Mouse (Mus musculus): ENCODE measurements around the gene Sema6b. TPM values are rescaled to one million over a fixed set of nuclear protein-coding genes. Genes with fewer than 3 reads are reported as not detected.

Sema6b gene
- polyA plus RNA-seq, 1 experiment, result 0.81 TPM

DNA sequence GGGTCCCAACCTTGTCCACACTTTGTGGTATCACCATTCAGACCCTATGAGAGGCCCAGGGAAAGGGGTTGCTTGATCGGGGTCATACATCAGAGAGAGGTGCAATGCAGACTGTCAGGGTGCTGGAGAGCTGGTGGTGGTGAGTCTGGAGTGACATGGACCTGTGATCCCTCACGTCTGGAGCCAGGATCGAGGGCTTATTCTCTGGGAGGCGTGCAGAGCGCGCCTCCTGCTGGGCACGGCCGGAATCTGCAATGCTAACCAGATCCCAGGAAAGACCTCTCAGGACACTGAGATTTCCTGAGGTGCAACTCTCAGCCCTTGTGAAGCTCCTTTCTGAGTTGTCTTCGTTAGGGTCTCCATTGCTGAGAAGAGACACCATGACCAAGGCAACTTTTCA lies 19.6 kb upstream of the Sema6b start:
- Histone ChIP-seq H3K79me3 (ENCODE audit: low read depth) (no peaks in the 10 kb centered on the region), H3ac (ENCODE audit: control insufficient read depth, insufficient read length, low read depth) (no peak overlapping the region), H3K79me2 (ENCODE audit: control insufficient read depth, insufficient read depth) (no peaks in the 10 kb centered on the region), H3K36me3 (ENCODE audit: control insufficient read depth, insufficient read depth) (no peaks in the 10 kb centered on the region), H3K27me3 (ENCODE audit: control insufficient read depth, insufficient read depth, insufficient read length) (peaks cover 37% of the 10 kb centered on the region), H3K4me3 (ENCODE audit: insufficient read depth, poor library complexity, severe bottlenecking) (no peak overlapping the region)
- TF ChIP-seq MYOD1 (IDR thresholded peaks at IDR 0.05; ENCODE audit: control insufficient read depth, insufficient read length, low read depth) (no peak), CTCF (IDR thresholded peaks at IDR 0.05; ENCODE audit: control insufficient read depth, insufficient read depth, insufficient read length) (peak; percentile 86)

- H3K79me2 ChIP-seq (ENCODE audit: control insufficient read depth, insufficient read depth), result no peaks in the 10 kb centered on the region
- H3K27me3 ChIP-seq (ENCODE audit: control insufficient read depth, insufficient read depth, insufficient read length), result peaks cover 75% of the 10 kb centered on the region
- no peak for TF ChIP-seq CTCF (IDR thresholded peaks at IDR 0.05; ENCODE audit: control insufficient read depth, insufficient read depth, insufficient read length)
- TF ChIP-seq CEBPB (IDR thresholded peaks at IDR 0.05; ENCODE audit: low read depth), result peak; percentile 81
- TF ChIP-seq MYOG (IDR thresholded peaks at IDR 0.05; ENCODE audit: control insufficient read depth, extremely low read depth, insufficient read length), result no peak
- TF ChIP-seq USF1 (IDR thresholded peaks at IDR 0.05; ENCODE audit: low read depth), result no peak
Observed at GRCm38 (mm10) chr17:56153643-56154042, 13.5 kb upstream of the Sema6b start.

DNA sequence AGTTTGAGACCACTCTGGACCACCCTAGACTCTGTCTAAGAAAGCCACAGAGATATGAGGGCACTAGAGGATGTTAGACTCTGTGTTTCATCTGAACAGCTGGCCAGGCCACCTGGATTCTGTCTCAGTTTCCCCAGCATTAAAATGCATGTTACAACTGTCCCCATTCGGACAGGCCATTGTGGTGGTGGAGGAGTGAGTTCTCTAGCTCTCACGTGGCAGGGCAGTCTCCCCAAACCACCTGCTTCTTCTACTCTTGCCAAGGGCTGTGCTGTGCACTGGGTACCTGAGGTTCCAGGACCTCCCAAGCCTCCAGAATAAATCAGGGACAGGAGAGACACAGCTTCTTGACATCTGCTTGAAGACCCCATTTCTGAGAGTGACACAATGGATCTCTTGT lies 9.8 kb upstream of the Sema6b start:
- Histone ChIP-seq H3K36me3 (ENCODE audit: control insufficient read depth, insufficient read depth) (no peaks in the 10 kb centered on the region), H3K79me2 (ENCODE audit: control insufficient read depth, insufficient read depth) (no peaks in the 10 kb centered on the region), H3ac (ENCODE audit: control insufficient read depth, insufficient read length, low read depth) (no peak overlapping the region), H3K27me3 (ENCODE audit: control insufficient read depth, insufficient read depth, insufficient read length) (peaks cover 77% of the 10 kb centered on the region), H3K79me3 (ENCODE audit: low read depth) (no peaks in the 10 kb centered on the region), H3K4me3 (ENCODE audit: insufficient read depth, poor library complexity, severe bottlenecking) (no peak overlapping the region)
- TF ChIP-seq MYOD1 (IDR thresholded peaks at IDR 0.05; ENCODE audit: control insufficient read depth, insufficient read length, low read depth), result no peak
- TF ChIP-seq USF1 (IDR thresholded peaks at IDR 0.05; ENCODE audit: low read depth), result no peak
- TF ChIP-seq MAX (IDR thresholded peaks at IDR 0.05), result no peak
- no peak for TF ChIP-seq CTCF (IDR thresholded peaks at IDR 0.05; ENCODE audit: control insufficient read depth, insufficient read depth, insufficient read length)
- no peak for TF ChIP-seq MYOG (IDR thresholded peaks at IDR 0.05; ENCODE audit: control insufficient read depth, extremely low read depth, insufficient read length)
- no peak for TF ChIP-seq CEBPB (IDR thresholded peaks at IDR 0.05; ENCODE audit: low read depth)
- no peak for TF ChIP-seq FOSL1 (IDR thresholded peaks at IDR 0.05; ENCODE audit: insufficient read depth, low read length, poor library complexity, severe bottlenecking)

More at GRCm38 (mm10) chr17:56153643-56154042, 13.5 kb upstream of the Sema6b start:
- no peak overlapping the region for H3ac ChIP-seq (ENCODE audit: control insufficient read depth, insufficient read length, low read depth)
- no peaks in the 10 kb centered on the region for H3K79me3 ChIP-seq (ENCODE audit: low read depth)
- H3K4me3 ChIP-seq (ENCODE audit: insufficient read depth, poor library complexity, severe bottlenecking), result no peak overlapping the region
- H3K36me3 ChIP-seq (ENCODE audit: control insufficient read depth, insufficient read depth), result no peaks in the 10 kb centered on the region

- Histone ChIP-seq H3K36me3 (ENCODE audit: control insufficient read depth, insufficient read depth) (no peaks in the 10 kb centered on the region), H3K79me2 (ENCODE audit: control insufficient read depth, insufficient read depth) (no peaks in the 10 kb centered on the region), H3K79me3 (ENCODE audit: low read depth) (no peaks in the 10 kb centered on the region), H3K27me3 (ENCODE audit: control insufficient read depth, insufficient read depth, insufficient read length) (peaks cover 76% of the 10 kb centered on the region), H3K4me3 (ENCODE audit: insufficient read depth, poor library complexity, severe bottlenecking) (no peak overlapping the region), H3ac (ENCODE audit: control insufficient read depth, insufficient read length, low read depth) (no peak overlapping the region)
- no peak for TF ChIP-seq CTCF (IDR thresholded peaks at IDR 0.05; ENCODE audit: control insufficient read depth, insufficient read depth, insufficient read length)
- TF ChIP-seq USF1 (IDR thresholded peaks at IDR 0.05; ENCODE audit: low read depth), result no peak
- no peak for TF ChIP-seq CEBPB (IDR thresholded peaks at IDR 0.05; ENCODE audit: low read depth)
- no peak for TF ChIP-seq MAX (IDR thresholded peaks at IDR 0.05)
- TF ChIP-seq FOSL1 (IDR thresholded peaks at IDR 0.05; ENCODE audit: insufficient read depth, low read length, poor library complexity, severe bottlenecking), result no peak
- TF ChIP-seq MYOG (IDR thresholded peaks at IDR 0.05; ENCODE audit: control insufficient read depth, extremely low read depth, insufficient read length), result no peak
- no peak for TF ChIP-seq MYOD1 (IDR thresholded peaks at IDR 0.05; ENCODE audit: control insufficient read depth, insufficient read length, low read depth)
Observed at GRCm38 (mm10) chr17:56148790-56149618, 8.9 kb upstream of the Sema6b start.

DNA sequence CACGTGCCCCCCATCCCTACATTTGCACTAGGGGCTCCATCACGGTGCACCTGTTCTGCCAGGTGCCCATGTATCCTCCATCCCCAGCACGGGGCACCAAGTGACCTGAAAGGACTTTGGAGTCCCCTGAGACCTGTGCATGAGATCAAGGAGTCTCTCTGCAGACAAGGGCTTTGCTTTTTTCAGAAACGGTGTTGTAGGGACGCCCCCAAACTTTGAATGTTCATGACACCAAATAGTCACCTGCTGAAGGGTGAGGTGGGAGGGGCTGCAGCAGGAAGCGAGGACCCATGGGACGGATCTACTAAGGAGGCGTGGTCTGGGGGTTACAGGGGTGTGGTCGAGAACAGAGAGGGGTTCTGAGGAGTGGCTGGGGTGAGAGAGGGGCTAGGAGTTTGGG lies 8.1 kb upstream of the Sema6b start:
- TF ChIP-seq USF1 (IDR thresholded peaks at IDR 0.05; ENCODE audit: low read depth), result no peak
- no peak for TF ChIP-seq CTCF (IDR thresholded peaks at IDR 0.05; ENCODE audit: control insufficient read depth, insufficient read depth, insufficient read length)
- no peak for TF ChIP-seq MYOG (IDR thresholded peaks at IDR 0.05; ENCODE audit: control insufficient read depth, extremely low read depth, insufficient read length)
- no peak for TF ChIP-seq MAX (IDR thresholded peaks at IDR 0.05)
- no peak for TF ChIP-seq MYOD1 (IDR thresholded peaks at IDR 0.05; ENCODE audit: control insufficient read depth, insufficient read length, low read depth)
- no peak for TF ChIP-seq CEBPB (IDR thresholded peaks at IDR 0.05; ENCODE audit: low read depth)
- TF ChIP-seq FOSL1 (IDR thresholded peaks at IDR 0.05; ENCODE audit: insufficient read depth, low read length, poor library complexity, severe bottlenecking), result no peak
- no peaks in the 10 kb centered on the region for H3K36me3 ChIP-seq (ENCODE audit: control insufficient read depth, insufficient read depth)
- H3K79me3 ChIP-seq (ENCODE audit: low read depth), result no peaks in the 10 kb centered on the region
- H3K27me3 ChIP-seq (ENCODE audit: control insufficient read depth, insufficient read depth, insufficient read length), result peaks cover 77% of the 10 kb centered on the region
- no peak overlapping the region for H3K4me3 ChIP-seq (ENCODE audit: insufficient read depth, poor library complexity, severe bottlenecking)
- no peaks in the 10 kb centered on the region for H3K79me2 ChIP-seq (ENCODE audit: control insufficient read depth, insufficient read depth)
- no peak overlapping the region for H3ac ChIP-seq (ENCODE audit: control insufficient read depth, insufficient read length, low read depth)

GRCm38 (mm10) chr17:56147420-56147819 lies 7.3 kb upstream of the Sema6b start:
- no peak for TF ChIP-seq MAX (IDR thresholded peaks at IDR 0.05)
- TF ChIP-seq USF1 (IDR thresholded peaks at IDR 0.05; ENCODE audit: low read depth), result no peak
- TF ChIP-seq CEBPB (IDR thresholded peaks at IDR 0.05; ENCODE audit: low read depth), result no peak
- TF ChIP-seq FOSL1 (IDR thresholded peaks at IDR 0.05; ENCODE audit: insufficient read depth, low read length, poor library complexity, severe bottlenecking), result no peak
- Histone ChIP-seq H3K27me3 (ENCODE audit: control insufficient read depth, insufficient read depth, insufficient read length) (peaks cover 80% of the 10 kb centered on the region), H3K4me3 (ENCODE audit: insufficient read depth, poor library complexity, severe bottlenecking) (no peak overlapping the region), H3ac (ENCODE audit: control insufficient read depth, insufficient read length, low read depth) (no peak overlapping the region), H3K79me3 (ENCODE audit: low read depth) (no peaks in the 10 kb centered on the region), H3K79me2 (ENCODE audit: control insufficient read depth, insufficient read depth) (no peaks in the 10 kb centered on the region), H3K36me3 (ENCODE audit: control insufficient read depth, insufficient read depth) (no peaks in the 10 kb centered on the region)

Measured in C2C12 (cell line).